Mouse (Mus musculus) retina, postnatal 7 days (tissue): ENCODE data around the gene Lgalsl.

Experiments used
- DNase-seq: peaks from one replicate; pipeline ENCODE4 v3.0.0-alpha.2; 2012; ENCODE audit warnings: low read depth, low spot score

The Lgalsl gene

DNA sequence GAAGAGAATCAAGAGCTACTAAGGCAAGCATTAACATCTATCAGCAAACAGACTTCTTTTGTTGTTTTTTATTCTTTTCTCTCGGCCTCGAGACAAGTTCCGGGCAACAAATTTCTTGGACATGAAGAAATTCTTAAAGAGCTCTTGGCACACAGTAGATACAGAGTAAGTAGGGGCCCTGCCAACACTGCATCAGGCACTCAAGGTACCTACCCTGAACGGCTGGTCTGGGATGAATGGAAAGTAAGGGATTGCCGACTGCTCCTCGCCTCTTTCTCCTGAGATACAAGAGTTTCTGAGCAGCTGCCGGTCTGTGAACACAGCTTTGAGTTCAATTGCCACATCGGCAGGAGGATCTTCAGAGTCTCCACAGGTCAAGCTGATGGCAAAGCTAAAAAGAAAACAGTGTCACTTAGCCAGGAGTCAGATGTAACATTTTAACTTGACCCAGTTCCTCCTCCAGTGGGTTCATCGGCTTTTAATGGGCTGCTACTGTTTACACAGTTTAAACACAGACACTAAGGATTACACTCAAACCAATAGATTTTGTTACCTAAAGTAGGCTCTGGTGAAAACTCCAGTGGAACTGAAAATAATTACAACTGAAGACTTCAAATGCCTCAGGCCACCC is 1.7 kb downstream of the Lgalsl start:
- no peak for DNase-seq

DNA sequence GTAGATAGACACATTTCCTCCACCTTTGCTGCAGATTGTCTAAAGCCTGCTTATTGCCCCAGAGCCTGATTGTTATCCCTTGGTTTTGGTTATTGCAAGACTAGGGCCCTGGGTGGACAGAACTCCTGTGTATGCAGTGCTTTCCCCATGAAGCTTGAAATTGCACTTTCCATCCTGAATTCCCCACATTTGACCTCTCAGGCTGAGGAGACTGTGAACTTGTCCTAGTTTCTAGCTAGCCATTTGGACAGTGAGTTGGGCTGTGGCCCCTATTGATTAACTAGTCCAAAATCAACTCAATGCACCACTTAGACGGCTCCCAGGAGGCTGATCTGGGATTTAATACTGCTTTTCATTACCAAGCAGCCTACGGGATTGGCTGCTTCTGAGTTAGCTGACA is 6.9 kb downstream of the Lgalsl start:
- DNase-seq, result no peak

DNA sequence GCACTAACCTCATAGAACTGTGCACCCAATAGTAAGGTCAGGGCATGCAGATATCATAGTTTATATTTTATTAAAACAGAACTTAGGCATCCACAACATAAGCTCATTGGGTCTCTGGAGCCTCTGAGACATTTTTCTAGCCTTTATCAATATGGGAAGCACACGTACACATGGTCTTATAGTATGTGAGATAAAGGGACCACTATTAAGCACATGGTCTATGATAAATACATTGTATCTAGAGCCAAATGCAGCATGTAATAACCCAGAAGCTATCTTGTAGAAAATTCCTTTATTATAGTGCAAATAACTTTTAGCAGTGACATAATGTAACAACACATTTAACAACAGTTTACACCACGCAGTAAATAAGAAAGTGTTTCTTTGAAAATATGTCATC is 7.6 kb downstream of the Lgalsl start:
- DNase-seq, result no peak

DNA sequence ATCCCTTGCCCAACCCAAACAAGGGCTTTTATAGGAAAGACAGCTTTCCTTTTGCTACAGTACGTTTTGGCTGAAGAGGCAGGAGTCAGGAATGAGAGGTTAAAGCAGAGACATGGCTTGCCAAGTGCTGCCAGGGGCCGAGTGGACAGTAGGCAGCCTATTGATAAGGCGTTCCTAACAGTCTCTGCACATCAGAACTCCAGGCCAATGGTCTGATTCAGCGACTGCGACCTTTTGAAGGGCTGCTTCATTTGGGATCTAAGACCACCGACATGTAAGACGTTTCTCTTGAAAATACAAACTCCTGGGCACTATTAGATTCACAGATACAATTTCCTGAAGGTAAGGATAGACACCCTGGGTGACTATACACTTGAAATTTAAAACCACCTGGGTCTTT is 9.5 kb downstream of the Lgalsl start:
- no peak for DNase-seq

GRCm38 (mm10) chr11:20813901-20814523 is 16.8 kb downstream of the Lgalsl start:
- DNase-seq, result no peak

DNA sequence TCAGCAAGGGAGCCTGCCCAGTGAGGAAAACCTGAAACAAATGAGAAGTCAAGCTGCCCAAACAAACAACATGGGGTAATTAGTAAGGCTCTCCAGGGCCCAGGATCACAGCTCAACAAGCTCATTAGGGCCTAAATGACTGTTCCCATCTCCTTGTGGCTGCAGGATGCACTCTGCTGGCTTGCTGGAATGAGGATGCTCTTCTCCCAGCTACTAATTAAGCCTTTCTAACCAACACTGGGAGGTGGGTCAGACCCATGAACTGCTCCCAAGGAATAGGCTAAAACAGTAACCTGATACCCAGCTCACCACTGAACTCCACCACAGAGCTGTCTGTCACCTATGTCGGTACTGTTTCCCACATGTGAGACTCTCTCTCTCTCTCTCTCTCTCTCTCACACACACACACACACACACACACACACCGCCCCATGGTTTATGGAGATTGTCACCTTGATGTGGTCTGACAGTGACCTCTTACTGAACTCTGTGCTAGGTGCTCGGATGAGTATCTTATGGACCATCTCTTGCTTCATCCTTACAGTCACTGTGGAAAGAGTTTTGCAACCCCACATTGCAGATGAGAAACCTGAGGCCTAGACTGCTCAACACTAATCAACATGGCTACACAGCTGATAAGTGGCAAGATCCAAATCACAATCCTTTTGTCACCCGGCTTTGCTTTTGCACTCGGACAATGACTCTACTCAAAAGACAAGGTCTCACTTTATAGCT is 18.5 kb downstream of the Lgalsl start:
- no peak for DNase-seq

DNA sequence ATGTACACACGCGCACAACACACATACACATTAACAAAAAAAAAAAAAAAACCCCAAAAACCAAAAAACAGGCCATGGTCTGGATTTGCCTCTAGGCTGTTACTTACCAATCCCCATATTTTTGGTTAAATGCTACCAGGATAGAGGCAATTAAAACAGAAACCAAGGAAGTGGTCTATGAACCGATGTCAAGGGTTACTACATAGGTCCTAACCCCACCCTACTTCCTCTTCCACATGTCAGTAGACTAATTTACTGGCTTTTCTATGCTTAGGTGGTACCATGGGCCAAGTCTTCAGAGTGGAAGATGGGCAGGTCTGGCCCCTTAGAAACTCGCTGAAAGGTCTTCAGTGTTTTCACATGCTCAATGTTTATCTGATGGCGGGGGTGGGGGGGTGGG is 24.2 kb downstream of the Lgalsl start:
- DNase-seq, result no peak

DNA sequence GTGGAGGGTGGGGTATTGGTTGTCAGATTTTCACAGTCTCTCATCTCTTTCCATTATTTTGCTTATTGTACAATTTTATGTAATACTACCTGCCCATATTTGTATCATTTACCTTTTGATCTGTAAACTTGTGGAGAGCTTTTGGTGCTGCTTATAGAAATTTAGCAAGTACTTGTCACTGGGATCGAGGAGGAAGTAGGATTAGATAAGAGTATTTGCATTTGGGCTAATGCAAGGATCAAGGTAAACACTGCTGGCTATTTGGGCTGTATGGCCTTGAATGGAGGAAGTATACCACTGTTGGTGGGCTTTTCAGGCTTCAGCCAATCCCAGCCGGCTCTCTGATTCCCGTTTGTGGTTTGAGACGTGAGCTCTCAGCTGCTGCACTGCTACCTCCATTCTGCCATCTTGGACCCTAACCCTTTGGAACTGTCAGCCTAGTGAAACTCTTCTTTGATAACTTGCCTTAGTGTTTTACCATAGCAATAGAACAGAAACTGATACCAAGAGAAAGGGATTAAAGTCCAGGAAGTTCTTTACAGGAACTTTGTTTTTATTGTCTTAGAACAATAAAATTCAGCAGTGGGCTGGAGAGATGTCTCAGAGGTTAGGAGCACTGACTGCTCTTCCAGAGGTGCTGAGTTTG is 25.1 kb downstream of the Lgalsl start:
- DNase-seq, result no peak

GRCm38 (mm10) chr11:20804416-20804815 is 26.4 kb downstream of the Lgalsl start:
- no peak for DNase-seq

GRCm38 (mm10) chr11:20800277-20801092 is 30.4 kb downstream of the Lgalsl start:
- peak; percentile 19 for DNase-seq

DNA sequence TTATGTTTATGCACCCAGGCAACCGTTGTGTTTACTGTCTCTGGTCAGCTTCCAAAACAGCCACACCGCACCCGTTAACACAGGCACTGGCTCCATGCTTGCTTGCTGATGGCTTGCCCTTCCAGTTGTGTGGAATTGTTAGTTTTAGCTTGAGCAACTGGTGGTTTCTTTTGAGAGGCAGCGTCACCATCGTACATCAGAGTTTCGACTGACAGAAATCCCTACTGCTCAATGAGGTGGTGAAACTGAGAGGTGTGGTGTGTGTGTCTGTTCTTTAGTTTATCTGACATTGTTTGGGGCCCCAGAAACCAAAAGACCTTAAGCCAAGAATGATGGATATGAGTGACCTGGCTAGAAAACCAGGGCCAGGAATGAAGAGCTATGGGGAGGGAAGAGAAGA is 33.0 kb downstream of the Lgalsl start:
- no peak for DNase-seq

GRCm38 (mm10) chr11:20795466-20795865 is 35.4 kb downstream of the Lgalsl start:
- DNase-seq, result no peak

- DNase-seq, result no peak
Observed at GRCm38 (mm10) chr11:20794913-20795254, 36.0 kb downstream of the Lgalsl start.

DNA sequence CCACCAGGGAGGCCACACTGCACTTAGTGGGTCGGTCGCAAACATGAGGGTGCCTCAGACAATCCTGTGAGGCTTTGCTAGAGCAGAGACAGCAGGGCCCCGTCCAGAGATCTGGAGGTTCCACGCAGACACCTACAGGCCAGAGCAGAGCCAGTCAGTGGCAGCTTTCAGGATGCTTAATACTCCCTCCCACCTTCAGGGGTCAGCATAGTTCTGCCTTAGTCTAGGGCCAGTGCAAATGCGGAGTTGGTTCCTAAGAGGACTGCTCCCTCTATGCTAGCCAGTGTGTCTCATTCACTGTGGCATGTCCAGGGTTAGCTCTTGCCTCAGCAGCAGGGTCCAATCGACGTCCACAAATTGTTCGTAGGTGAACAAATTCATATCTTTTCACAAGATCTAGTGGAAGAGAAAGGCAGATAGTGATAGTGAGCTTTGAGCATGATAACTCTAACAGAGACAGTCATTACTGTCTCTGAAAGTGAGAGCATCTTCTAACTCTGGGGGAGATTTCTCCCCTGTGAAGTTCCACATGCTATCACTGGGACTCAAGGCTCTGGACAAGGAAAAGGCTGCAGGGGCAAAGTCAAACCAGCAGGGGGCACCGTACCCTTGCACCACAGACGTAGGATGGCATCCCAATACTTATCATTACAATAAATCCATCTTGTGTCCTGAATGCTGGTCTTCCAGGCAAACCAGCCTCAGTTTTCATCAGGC is 36.5 kb downstream of the Lgalsl start:
- DNase-seq, result peak; percentile 66

DNA sequence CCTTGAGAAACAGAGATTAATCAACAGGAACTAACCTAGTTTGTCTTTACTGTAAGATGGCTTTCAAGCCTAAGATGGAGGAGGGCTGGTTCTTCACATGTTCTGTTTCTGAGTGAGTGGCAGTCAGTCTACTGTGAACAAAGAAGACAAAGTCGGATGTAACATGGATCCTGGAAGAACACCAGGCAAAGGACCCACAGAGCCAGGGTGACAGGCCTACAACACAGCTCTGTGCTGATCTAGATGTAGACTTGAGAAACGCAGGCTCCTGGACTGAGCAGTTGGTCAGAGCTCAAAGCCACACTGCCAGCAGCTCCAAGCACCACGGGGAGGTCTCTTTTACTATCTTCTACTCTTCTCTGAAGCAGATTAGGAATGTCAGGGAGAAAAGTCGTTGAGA is 37.2 kb downstream of the Lgalsl start:
- no peak for DNase-seq

DNA sequence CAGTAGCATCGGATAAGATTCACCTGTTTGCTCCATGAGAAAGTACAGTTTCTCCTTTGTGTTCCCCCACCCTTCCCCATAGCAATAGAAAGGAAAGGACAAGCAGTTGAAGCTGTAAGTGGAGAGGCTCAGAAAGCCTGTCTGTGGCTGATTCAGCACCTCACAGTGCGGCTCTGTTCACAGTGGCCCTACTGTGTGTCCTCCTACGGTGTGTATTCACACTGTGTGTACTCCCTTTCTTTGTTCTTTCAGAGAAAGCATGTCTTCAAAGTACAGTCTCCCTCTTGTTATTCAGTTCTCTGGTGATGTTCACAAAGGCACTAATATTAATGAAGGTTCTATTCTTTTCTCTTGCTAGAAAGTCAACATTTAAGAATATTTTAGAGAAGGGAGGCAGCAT is 38.2 kb downstream of the Lgalsl start:
- DNase-seq, result no peak

DNA sequence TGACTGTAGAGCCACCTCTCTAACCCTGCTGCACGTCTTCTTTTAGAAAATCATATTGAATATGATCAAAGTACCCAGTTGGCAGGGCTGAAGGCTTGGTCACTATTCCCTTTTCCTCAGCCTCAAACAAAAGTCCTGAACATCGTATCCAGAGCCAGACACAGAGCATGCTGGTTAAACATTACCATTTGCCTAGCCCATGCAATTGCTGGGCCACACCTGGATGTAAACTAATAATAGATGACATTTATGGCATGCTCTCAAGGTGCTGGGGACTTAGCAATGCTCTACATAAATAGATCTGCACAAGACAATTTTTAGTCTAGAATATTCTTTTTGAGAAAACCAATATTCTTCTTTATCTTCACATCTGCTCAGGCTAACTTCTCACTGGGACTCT is 39.5 kb downstream of the Lgalsl start:
- DNase-seq, result no peak

GRCm38 (mm10) chr11:20789015-20789414 is 41.8 kb downstream of the Lgalsl start:
- no peak for DNase-seq

- no peak for DNase-seq
Observed at GRCm38 (mm10) chr11:20788070-20788469, 42.8 kb downstream of the Lgalsl start.

- DNase-seq, result no peak
Observed at GRCm38 (mm10) chr11:20786191-20786590, 44.7 kb downstream of the Lgalsl start.

- no peak for DNase-seq
Observed at GRCm38 (mm10) chr11:20785186-20785585, 45.7 kb downstream of the Lgalsl start.
